Mouse (Mus musculus): Measurements from ENCODE around the gene Ciapin1. TPM values are rescaled to one million over a fixed set of nuclear protein-coding genes. Genes with fewer than 3 reads are reported as not detected.
A peak's percentile ranks its signal among the peaks of the same experiment; 100 is the strongest.

The Ciapin1 gene
- total RNA-seq, 2 experiments from 2014 or later, result 38.2 to 71.1 TPM

- ATAC-seq (replicated peaks; ENCODE audit: low FRiP score, low TSS enrichment, poor library complexity, severe bottlenecking), result peak; percentile 31
Observed at GRCm38 (mm10) chr8:94812645-94813098, 25.5 kb downstream of the Ciapin1 start.

- ATAC-seq (replicated peaks; ENCODE audit: low FRiP score, low TSS enrichment, poor library complexity, severe bottlenecking), result no peak
Observed at GRCm38 (mm10) chr8:94811654-94812053, 26.5 kb downstream of the Ciapin1 start.

GRCm38 (mm10) chr8:94810855-94811254, 27.3 kb downstream of the Ciapin1 start:
- no peak for ATAC-seq (replicated peaks; ENCODE audit: low FRiP score, low TSS enrichment, poor library complexity, severe bottlenecking)

GRCm38 (mm10) chr8:94810153-94810552, 28.0 kb downstream of the Ciapin1 start, which contains the start of gene Ccl17:
TSS of gene Ccl17 (plus strand) at chr8:94810453.
- ATAC-seq (replicated peaks; ENCODE audit: low FRiP score, low TSS enrichment, poor library complexity, severe bottlenecking), result no peak

- no peak for ATAC-seq (replicated peaks; ENCODE audit: low FRiP score, low TSS enrichment, poor library complexity, severe bottlenecking)
Observed at GRCm38 (mm10) chr8:94808372-94808771, 29.8 kb downstream of the Ciapin1 start.

GRCm38 (mm10) chr8:94807506-94807905, 30.7 kb downstream of the Ciapin1 start:
- ATAC-seq (replicated peaks; ENCODE audit: low FRiP score, low TSS enrichment, poor library complexity, severe bottlenecking), result 0 out of 2 replicates have a peak, but pooled peaks have one; percentile 1

GRCm38 (mm10) chr8:94805811-94806210, 32.3 kb downstream of the Ciapin1 start:
- no peak for ATAC-seq (replicated peaks; ENCODE audit: low FRiP score, low TSS enrichment, poor library complexity, severe bottlenecking)

- ATAC-seq (replicated peaks; ENCODE audit: low FRiP score, low TSS enrichment, poor library complexity, severe bottlenecking), result 0 out of 2 replicates have a peak, but pooled peaks have one; percentile 34
Observed at GRCm38 (mm10) chr8:94804546-94805340, 33.4 kb downstream of the Ciapin1 start.

GRCm38 (mm10) chr8:94803551-94803950, 34.6 kb downstream of the Ciapin1 start:
- no peak for ATAC-seq (replicated peaks; ENCODE audit: low FRiP score, low TSS enrichment, poor library complexity, severe bottlenecking)

- no peak for ATAC-seq (replicated peaks; ENCODE audit: low FRiP score, low TSS enrichment, poor library complexity, severe bottlenecking)
Observed at GRCm38 (mm10) chr8:94802375-94802774, 35.8 kb downstream of the Ciapin1 start.

GRCm38 (mm10) chr8:94801293-94802095, 36.7 kb downstream of the Ciapin1 start:
- no peak for ATAC-seq (replicated peaks; ENCODE audit: low FRiP score, low TSS enrichment, poor library complexity, severe bottlenecking)

GRCm38 (mm10) chr8:94800278-94800968, 37.7 kb downstream of the Ciapin1 start:
- peak; percentile 75 for ATAC-seq (replicated peaks; ENCODE audit: low FRiP score, low TSS enrichment, poor library complexity, severe bottlenecking)

- no peak for ATAC-seq (replicated peaks; ENCODE audit: low FRiP score, low TSS enrichment, poor library complexity, severe bottlenecking)
Observed at GRCm38 (mm10) chr8:94794782-94795181, 43.4 kb downstream of the Ciapin1 start.

GRCm38 (mm10) chr8:94794368-94794767, 43.8 kb downstream of the Ciapin1 start:
- no peak for ATAC-seq (replicated peaks; ENCODE audit: low FRiP score, low TSS enrichment, poor library complexity, severe bottlenecking)

- ATAC-seq (replicated peaks; ENCODE audit: low FRiP score, low TSS enrichment, poor library complexity, severe bottlenecking), result no peak
Observed at GRCm38 (mm10) chr8:94789256-94789955, 48.8 kb downstream of the Ciapin1 start.

- peak; percentile 94 for ATAC-seq (replicated peaks; ENCODE audit: low FRiP score, low TSS enrichment, poor library complexity, severe bottlenecking)
Observed at GRCm38 (mm10) chr8:94787524-94788501, 50.3 kb downstream of the Ciapin1 start.

- ATAC-seq (replicated peaks; ENCODE audit: low FRiP score, low TSS enrichment, poor library complexity, severe bottlenecking), result no peak
Observed at GRCm38 (mm10) chr8:94785995-94786595, 52.1 kb downstream of the Ciapin1 start.
